Mouse (Mus musculus) naive thymus-derived CD4-positive, alpha-beta T cell, adult 2 months (primary cell): ENCODE measurements around the gene Gm7030.
"Not testable (repeated sequence)": the region's sequence is repeated elsewhere in the genome, so short reads cannot be mapped to it uniquely, and the experiment has no call there.

Experiments used
- DNase-seq: peaks from one replicate; pipeline ENCODE4 v3.0.0-alpha.2; 2011; ENCODE audit warnings: low read depth

Gm7030 gene

DNA sequence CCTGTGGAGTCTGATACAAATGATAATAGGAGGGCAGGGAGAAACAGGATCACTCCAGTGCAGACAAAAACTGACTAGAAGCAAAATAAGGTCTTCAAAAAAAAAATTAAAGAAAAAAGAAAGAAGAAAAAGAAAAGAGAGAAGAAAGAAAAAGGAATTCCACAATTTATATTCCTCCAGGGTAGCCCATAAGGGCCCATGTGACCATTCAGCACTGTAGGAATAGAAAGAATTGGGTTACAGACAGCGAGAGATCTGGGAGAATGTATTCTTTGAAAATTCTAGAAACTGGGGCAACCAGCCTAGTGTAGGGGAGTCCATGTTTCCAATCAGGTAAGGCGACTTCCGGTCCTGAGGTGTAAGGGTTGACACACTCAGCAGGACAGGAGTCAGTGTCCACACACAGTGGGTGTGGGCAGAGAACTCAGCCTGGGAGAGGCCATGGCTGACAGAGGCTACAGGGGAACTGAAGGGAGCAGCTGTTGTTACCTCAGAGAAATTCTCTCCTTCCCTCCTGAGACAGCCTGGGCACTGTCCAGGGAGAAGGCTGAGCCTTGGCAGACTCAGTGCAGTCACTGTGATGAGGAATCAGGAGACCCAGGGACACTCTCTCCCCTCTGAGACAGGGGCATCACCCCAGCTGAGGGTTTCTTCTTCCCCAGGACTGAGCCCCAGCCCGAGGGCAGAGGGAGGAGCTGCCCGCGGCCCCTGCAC is 46.5 kb downstream of the Gm7030 start:
- DNase-seq: peak; percentile 32

DNA sequence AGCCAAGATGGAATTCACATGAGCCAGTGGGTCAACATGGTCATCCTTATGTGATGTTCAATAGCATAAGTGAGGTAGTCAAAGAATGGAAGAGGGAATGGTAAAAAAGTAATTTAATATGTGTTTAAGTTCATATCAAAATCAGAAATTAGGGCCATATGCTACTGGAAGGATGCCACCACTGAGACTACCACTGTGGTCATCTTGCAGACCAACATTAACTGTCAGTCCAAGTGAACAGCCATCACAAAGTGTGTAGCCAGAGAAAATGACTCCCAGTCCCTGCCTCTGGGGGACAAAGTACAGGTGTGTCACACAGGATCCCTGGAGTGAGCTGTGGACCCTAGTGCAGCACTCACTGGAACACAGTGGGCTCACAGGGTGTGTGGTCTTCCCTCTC is 47.3 kb downstream of the Gm7030 start:
- DNase-seq: not testable (repeated sequence)

DNA sequence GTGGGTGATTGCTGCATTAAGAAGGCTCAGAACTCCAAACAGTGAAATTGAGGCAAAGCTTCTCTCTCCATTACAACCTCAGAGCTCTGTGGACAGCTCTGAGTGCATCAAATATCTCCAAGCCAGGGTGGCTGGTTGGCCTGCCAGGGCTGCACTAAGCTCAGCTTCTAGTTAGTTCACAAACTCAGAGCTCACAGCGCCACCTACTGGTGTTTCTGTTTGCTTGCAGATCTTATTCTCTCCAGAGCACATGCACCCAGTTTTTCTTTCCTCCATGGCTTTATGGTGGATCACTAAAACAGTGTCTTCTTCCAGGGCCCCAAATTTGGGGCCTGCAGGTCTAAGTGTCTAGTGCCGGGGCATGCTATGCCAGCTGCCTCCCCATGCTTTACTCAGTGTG is 68.4 kb downstream of the Gm7030 start:
- peak; percentile 93 for DNase-seq
